Mouse (Mus musculus) heart, postnatal 36 days (tissue): ENCODE data around the gene Tha1. TPM values are rescaled to one million over a fixed set of nuclear protein-coding genes. Genes with fewer than 3 reads are reported as not detected.

Source experiments
- DNase-seq, 2 experiments: peaks; one replicate each; pipeline ENCODE4 v3.0.0; 2021 to 2022
- intact Hi-C: fragments of 180-260 bp; cut with DNase I; formaldehyde crosslinking; loops from one replicate; pipeline ENCODE4 v1.15.1; 2025
- total RNA-seq, 2 experiments: library from RNA; stranded (reverse); gene quantifications; 2 replicates each; pipeline ENCODE4 v1.2.3; 2021

Gene Tha1
- total RNA-seq = 1 to 10 TPM; 6.9 to 8.2 TPM

DNA sequence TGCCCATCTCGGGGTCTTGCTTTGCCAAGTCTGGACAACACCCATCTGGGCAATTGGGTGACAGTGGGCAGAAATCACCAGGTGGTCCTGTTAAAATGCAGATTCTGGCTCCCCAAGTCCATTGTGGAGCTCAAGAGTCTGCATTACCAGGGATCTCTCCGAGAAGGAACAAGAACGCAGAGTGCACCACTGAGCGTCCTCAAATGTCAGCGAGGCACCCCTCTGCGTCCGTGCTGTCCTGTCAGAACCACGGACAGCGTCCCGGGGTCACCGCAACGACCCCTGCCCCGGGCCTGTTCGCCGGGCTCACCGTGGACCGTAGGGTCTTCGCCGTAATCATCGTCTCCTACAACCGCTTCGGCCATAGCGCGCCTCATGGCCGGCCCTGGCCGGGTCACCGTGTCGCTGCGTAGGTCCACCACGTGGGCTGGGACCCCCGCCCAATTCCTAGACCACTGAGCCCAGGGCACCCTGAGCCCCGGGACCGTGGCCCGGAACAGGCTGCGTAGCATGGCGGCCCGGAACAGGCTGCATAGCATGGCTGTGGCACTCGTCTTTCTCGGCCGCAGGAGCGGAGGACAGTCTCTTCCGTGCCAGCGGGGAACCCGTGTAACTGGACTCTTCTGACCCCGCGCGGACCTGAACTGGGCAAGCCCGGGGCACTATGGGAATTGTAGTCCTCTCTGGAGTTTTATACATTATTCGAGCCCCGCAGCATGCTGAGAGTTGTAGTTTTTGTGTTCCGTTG, at the start of gene Tha1:
Tha1 (minus strand) TSS at position 621 of the 748 bp plus-strand sequence.
- intact Hi-C loops = loop anchor here (5.0 kb wide), 1 partner anchor 344 kb away; no protein-coding TSS in a partner anchor
- DNase-seq = peak; percentile 72 to 81

DNA sequence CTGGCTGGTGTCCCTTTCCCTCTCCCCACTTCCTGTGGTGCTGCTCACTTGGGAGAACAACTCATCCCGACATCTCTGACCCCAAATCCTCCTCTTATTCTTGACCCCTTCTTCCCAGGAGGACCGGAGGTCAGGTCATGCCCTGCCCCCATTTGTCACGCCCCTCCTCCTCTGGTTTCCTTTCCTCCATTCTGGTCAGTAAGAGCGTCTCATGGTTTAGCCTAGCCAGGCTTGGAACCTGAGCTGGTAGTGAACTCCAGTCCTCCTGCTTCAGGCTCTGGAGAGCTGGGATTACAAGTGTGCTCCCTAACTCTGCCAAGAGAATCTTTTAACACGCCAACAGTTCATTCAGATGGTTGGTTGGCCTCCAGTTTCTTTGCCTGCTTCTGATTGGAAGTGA, 45.9 kb upstream of the Tha1 start:
- intact Hi-C loops = no loop called here
- DNase-seq = peak in 1 of 2 experiments; percentile 18

DNA sequence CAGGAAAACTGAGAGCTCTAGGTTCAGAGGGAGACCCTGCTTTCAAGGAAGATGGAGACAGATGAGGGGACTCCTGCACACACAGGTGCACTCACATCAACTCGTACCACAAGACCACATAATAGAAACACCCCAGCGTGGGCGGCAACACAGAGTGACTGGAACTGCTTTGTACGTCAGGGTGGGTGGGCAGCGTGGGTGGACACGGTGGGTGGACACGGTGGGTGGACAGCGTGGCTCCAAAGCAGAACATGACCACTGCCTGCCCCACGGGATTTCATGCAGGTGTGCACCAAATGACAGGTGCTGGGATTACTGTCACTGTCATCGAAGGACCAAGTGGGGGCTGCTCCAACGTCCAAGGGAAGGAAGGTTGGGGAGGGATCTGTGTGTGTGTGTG, 45.3 kb upstream of the Tha1 start:
- intact Hi-C loops = no loop called here
- DNase-seq = no peak

DNA sequence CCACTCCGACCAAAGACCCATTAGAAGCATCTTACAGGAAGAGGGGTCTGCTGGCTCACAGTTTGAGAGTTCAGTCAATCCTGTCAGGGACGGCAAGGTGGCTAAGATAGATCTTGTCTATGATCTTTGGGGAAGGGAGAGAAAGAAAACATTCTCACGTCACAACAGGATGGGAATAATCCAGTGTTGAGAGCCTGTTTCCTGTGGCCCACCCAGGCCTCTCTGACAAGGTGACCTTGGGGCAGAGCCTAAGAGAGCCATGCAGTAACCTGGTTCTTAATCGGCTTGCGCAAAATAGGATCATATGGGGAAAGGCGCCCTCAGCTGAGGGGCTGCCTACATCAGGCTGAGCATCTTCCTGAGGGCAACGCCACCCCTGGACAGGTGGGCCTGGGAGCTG, 42.6 kb upstream of the Tha1 start:
- intact Hi-C loops = no loop called here
- DNase-seq = no peak

DNA sequence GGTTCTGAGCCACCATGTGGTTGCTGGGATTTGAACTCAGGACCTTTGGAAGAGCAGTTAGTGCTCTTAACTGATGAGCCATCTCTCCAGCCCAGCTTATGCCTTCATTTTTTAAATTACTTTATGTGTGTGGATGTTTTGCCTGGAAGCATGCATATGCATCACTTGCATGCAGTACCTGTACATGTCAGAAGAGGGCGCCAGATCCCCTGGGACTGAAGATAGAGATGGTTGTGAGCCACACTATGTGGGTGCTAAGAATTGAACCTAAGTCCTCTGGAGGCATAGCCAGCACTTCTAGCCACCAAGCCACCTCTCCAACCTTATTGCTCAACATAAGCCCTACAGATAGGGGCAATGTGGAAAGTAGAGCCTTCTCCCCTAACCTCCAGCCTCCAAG, 42.1 kb upstream of the Tha1 start:
- intact Hi-C loops = no loop called here
- no peak for DNase-seq

DNA sequence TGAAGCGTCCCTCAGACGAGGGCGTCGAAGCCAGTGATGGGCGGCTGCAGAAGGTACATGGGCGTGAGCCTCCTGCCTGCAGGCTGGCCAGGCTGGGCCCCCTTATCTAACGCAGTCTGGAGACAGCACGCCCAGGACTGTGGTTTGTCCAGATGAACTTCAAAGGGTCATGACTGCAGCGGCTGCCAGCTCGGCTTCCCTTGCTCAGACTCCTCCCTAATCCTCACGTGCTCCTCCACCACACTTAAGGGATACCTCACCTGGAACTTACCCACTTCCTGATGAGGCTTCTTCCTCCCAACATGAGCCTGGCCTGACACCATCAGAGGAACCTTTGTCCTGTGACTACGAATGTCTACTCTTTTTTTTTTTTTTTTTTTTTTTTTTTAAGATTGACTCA, 41.2 kb upstream of the Tha1 start:
- intact Hi-C loops = loop anchor here (5.0 kb wide), 1 partner anchor 33 kb away; no protein-coding TSS in a partner anchor

DNA sequence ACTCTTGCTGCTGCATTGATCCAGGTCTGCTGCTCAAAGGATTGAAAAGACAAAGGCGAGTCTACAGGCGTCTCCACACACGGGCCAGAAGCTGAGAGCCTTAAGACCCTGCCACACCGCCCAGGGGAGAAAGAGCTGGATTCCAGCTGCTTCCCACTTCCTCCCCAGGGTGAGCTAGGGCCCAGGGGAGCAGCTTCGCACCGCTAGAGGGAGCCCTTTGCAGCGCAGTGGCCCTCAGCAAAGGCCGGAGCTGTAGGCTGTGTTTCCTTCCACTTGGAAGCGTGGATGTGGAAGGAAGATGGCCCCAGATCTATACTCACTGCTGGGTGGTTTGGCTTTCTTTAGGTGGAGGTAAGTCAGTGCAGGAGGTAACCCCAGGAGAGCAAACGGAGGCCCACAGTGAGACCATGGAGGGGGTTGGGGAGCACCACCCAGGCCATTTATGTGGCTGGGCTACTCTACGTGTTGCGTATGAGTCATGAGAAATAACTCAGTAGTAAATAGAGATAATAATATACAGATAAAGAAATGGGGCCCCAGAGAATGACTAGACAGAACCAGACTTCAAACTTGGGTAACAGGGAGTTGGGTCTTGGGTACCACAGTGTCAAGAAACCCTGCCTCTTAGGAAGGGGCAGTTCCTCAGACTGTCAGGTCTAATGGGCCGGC, 39.5 kb upstream of the Tha1 start:
- DNase-seq = peak; percentile 88 to 89
- intact Hi-C loops = loop anchor here (1.0 to 5.0 kb wide), 4 partner anchors 34 to 108 kb away; partner anchors contain the start of gene Socs3

More for the DNA sequence above, 41.2 kb upstream of the Tha1 start:
- DNase-seq = no peak

DNA sequence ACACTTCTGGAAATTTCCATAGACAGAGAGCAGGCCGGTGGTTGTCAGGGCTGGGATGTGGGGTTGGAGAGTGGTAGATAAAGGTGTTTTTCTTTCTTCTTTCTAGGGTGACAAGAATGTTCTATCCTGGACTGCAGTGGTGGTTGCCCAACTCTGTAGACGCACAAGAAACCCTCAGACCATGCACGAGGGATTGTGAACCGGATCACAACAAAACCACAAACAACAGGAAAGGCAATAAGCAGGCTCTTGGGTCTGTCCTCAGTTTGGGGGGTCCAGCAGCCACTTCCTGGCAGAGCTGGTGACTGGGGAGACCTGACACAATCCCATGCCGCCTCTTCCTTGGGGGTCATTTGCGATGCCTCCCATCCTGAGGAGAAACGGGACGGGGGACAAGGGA, 36.1 kb upstream of the Tha1 start:
- no peak for DNase-seq
- intact Hi-C loops = no loop called here

DNA sequence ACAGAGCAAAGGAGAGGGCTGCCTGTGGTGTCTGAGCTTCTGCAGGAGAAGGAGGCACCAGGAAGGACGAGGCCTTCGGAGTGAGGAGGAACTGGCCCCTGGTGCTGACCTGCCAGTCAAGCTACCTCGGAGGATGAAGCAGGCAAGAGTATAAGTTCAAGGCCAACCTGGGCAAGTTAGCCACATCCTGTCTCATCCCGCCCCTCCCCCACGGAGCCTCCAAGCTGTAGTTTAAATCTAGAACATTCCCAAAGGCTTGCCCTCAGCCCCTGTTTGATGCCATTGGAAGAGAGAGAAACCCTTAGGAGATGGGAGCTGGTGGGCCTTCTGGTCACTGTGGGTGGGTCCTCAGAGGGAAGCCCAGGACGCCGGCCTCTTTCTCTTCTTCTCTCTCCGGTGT, 31.2 kb upstream of the Tha1 start:
- DNase-seq = no peak
- intact Hi-C loops = no loop called here

DNA sequence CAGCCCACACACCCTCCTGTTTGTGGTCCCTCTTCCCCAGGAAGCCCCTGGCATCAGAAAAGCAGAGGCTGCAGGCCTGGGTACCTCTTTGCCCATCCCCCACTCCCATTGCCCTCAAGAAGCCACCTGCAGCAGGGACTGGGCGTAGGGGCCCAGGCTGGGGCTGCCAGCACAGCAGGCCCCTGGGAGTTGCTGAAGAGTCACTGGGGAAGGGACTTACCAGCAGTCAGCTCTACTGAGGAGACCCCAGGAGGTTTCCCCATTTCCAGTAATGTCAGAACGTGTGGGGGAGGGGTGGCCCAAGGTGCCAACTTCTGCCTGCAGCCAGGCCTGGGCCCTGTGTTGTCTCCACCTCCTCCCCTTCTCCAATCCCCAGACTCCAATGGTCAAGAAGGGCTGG, 29.0 kb upstream of the Tha1 start:
- DNase-seq = no peak
- intact Hi-C loops = no loop called here

DNA sequence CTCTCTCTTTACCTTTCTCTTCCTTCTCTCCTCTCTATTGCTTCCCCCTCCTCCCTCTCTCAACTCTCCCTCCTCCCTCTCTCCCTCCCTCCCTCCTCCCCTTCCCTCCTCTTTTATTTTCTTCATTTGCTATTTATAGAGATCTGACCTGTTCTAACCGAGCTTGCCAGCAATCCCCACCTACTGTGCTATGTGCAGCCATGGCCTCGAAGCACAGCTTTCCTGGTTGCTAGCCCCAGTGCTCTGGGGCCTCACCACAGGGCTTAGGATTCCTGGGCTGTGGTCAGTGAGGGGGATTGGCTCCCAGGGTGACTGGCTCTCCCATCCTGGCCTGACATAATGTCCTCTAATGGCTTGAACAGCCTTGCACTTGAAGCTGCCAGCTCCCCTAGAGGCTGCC, 23.3 kb upstream of the Tha1 start:
- DNase-seq = no peak
- intact Hi-C loops = no loop called here

DNA sequence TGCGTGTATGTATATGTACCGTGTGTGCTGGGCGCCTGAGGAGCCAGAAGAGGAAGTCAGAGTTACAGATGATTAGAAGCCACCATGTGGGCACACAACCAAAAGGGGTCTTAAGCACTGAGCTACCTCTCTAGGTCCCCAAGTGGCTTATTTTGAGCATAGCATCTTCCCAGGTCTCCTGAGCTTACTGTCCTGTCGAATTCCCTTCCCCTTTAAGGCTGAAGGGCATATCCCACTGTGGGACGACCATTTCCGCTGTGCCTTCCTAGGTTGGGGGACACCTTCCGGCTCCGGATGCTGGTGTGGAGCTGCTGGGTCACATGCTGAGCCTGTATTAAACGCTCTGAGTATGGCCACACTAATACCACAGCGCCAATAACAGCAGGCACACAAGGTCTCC, 21.4 kb upstream of the Tha1 start:
- no peak for DNase-seq
- intact Hi-C loops = no loop called here

DNA sequence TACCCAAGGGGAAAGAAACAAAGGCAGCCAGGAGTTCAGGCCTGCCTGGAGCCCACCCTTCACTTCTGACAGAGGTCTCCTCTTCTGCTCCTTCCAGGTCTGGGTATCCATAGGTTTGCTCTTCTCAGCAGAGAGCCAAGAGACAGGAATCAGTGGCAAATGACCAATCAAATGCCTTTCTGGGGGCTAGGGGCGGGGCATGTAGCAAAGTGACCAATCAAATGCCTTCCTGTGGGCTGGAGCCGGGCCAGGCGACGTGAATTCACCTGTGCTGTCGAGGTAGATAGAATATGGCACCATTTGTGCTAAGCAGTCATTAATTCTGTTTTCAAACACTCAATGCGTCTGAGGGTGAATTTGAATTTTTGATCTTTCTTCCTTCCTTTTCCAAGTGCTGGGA, 18.9 kb upstream of the Tha1 start:
- no peak for DNase-seq
- intact Hi-C loops = no loop called here

DNA sequence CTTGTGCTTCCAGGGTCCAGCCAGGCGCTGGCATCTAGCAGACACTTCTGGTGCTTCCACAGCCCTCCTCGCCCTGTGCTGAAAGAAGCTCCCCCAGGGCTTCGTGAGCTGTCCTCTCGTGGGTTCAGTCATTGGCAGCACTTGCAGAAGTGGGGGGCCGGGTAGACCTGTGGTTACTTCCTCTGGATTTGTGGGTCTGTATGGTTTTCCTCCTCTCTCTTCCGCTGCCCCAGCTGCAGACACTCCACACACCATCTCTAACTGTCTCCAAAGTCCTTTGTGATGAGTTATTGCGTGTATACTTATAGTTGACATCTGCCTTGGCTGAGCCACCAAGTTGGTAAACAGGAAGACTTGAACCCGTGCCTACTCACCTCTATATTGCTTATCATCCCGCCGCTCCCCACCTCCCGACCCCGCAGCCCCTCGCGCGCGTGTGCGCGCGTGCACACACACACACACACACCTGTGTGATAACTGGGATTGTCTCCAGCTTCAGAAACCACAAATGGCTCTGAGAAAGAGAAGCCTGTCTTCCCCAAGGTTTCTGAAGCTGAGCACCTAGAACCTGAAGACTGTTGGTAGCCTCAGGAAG, 18.4 kb upstream of the Tha1 start:
- no peak for DNase-seq
- intact Hi-C loops = no loop called here

DNA sequence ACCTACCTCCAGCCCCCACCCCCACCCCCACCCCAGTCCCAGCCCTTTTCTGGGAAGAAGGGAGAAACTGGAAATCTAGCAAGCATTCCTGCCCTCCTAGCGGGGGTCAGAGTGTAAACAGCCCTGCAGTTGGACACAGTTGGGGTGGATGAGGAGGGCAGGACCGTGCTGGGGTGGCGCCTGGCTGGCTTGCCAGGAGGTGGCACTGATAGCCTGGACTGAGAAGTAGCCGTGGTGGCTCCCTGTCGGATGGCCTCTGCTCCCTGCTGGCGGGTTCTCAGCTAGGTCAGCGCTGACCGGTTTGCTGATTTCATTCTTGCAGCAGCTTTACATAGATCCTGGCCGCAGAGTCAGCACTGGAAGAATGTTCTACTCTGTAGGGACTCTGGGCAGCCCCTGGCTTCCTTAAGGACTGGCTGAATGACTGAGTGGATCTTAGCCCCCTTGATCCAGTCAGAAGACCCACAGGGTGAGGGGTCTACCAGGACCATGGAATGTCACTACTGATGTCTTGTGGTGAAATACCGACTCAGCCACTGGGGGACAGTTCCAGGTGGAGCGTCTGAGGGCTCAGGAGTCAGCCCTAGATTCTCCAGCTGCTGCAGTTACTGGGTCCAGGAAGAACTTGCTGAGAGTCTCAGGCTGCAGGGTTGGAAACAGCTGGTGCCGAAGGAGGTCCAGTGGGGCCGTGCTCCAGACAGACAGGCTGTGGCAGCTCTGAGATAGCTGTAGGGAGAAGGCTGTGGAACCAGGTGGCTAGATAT, 17.4 kb upstream of the Tha1 start:
- intact Hi-C loops = no loop called here
- DNase-seq = no peak

DNA sequence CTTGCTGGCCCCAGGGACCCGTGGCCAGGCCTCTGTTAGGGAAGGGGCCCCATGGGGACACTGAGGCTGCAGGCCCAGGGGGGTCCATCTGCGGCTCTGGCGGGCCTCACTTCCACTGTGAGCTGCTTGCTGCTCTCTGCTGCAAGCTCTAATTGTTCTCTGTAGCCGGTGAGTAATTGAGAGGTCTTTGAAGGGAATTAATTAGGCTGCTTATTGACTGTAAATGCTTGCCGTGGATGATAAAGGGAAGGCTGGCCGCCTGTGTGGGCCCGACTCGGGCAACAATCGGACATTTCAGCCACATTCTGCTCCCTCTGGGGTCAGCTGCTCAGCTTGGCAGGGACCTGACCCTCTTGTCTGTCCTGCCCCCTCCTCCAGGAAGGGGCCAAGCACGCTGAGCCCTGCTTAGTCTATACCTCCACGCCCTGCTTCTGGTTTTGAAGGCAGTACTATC, 16.6 kb upstream of the Tha1 start:
- intact Hi-C loops = no loop called here
- DNase-seq = no peak

DNA sequence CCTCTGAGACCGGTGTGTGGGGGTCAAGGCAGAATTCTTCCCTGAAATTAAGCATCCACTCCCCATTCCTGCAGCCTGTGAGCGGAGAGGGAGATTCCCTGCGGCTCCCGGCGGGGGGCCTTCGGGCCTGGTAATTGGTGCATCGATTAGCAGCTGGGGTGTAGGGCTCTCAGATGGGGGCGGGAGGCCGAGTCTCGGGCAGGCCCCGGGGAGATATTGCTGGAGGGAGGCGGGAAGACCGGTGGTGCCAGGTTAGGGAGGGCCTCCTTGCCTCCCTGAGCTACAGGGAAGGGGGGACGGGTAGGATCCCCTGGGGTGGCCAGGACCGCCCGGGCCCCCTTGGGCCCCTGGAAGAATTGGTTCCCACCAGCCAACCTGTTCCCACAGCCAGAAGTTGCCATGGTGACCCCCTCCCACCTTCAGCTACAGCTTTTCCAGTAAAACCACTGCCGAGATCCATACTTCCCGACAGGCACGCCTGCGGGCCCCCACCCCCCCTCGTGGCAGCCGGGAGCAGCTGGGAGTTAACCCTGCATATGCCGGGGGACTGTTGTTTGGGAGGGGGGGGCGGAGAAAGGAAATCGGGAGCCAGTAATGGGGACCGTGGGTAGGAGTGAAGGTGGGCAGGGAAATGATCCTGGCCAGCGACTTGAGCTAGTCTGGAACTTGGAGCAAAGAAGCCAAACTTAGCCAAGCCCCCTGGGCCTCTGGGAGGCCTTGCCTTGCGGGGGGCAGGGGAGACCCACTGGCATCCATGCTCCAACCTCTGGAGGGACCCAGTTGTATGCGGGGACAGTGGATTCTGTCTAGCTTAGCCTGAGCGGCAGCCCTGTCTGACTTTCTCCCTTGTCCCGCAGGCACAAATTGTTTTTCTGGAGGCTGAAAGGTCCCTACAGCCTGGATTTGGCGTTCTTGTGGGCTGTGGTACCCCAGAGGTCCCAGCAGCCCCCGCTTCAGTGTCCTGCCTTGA, 15.9 kb upstream of the Tha1 start:
- intact Hi-C loops = no loop called here
- DNase-seq = no peak

DNA sequence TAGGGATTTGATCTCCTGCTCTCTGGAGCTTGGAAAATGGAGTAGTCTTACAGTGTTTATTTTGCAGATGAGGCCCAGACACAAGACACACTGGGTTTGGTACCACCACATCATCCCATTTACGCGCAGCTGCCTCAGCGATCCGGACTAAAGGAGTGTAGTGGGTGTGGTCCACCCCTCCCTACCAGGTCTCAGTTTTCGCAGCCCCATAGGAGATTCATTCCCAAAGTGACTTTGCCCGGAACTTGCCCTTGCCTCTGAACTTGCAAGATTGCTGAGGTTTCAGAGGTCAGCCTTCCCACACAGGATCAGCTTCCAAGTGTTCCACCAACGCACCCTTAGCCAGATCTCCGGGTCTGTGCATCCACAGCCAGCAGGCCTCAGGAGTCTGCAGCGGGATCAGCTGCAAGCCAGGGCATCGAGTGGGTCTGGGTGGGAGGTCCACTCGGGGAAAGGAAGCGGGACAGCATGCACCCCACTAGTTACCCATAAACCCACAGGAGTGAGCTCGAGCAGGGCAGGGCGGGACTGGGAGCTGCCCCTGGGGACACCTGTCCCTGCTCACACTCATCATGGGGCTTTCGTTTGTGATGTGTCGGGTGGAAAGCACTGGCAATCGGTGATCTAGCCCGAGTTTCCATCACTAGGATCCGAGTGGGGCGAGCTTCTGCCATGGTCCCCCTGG, 15.0 kb upstream of the Tha1 start:
- no peak for DNase-seq
- intact Hi-C loops = no loop called here

DNA sequence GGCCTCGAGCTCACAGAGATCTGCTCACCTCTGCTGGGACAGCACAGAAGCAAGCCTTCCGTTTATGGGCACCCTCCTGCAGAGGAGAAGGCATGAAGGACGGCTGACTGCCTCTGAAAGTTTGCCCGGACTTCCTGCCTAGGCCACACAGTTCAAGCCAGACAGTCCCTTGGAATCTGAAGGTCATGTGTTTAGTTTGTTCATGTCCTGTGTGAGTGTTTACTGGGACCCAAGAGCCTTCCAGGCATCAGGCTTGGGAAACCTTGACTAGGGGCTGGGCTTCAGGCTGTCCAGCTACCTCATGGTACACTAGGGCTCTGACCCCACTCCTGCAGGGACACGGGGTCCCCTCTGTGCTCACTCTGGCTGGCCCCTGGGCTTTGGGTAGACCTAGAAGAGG, 12.7 kb upstream of the Tha1 start:
- no peak for DNase-seq
- intact Hi-C loops = no loop called here
